In genomic region chr8:11785121-11785520, GRCm38 (mm10) we compare ENCODE assay signal across 20 mouse cellular contexts. TPM values are rescaled to one million over a fixed set of nuclear protein-coding genes. Genes with fewer than 3 reads are reported as not detected.
DNase-seq lines count a peak whose midpoint lies in the region; ATAC-seq and TF ChIP-seq lines count a peak whose summit lies in the region.
"Had no signal": no experiment of that assay in that cellular context is flagged by ENCODE, and none has a peak within 500 bp of the region (broad histone marks: within the 10 kb centered on the region; RNA-seq: fewer than 3 reads in every experiment).

No protein-coding gene starts in this region.

- H3K79me2 ChIP-seq in heart, adult 2 months (replicated peaks; ENCODE audit: control insufficient read depth, insufficient read depth, low read length) = peaks cover 8% of the 10 kb centered on the region

- TF ChIP-seq CTCF in heart, adult 2 months (IDR thresholded peaks at IDR 0.05) = no peak
- no peak for TF ChIP-seq CTCF in kidney, adult 2 months (conservative IDR thresholded peaks at IDR 0.05; ENCODE audit: insufficient read depth, insufficient read length, low read depth, low read length)

- no peak overlapping the region for H3K27ac ChIP-seq in heart, adult 2 months
- no peak overlapping the region; the same call in 1 of the 2 replicates for H3K27ac ChIP-seq in kidney, adult 2 months (ENCODE audit: insufficient read depth, low read depth, low read length)
- H3K27ac ChIP-seq in midbrain, embryonic 13.5 days = no peak overlapping the region
- H3K27ac ChIP-seq: intestine, embryonic 15.5 days; limb, embryonic 10.5 days; liver, embryonic 14.5 days; midbrain, embryonic 12.5 days had no signal

- H3K36me3 ChIP-seq in heart, adult 2 months (ENCODE audit: control insufficient read depth, insufficient read depth, low read length) = peaks cover 3% of the 10 kb centered on the region
- no peaks in the 10 kb centered on the region for H3K36me3 ChIP-seq in kidney, adult 2 months (ENCODE audit: control insufficient read depth, insufficient read depth, low read length)
- H3K36me3 ChIP-seq in midbrain, embryonic 13.5 days = peaks cover 53% of the 10 kb centered on the region

- no peak overlapping the region for H3K4me2 ChIP-seq in midbrain, embryonic 13.5 days (replicated peaks)
- H3K4me2 ChIP-seq: intestine, embryonic 15.5 days; midbrain, embryonic 12.5 days had no signal

- intact Hi-C loops in heart, adult 2 months (cut with DNase I) = no loop called here
- intact Hi-C loops in heart, postnatal 10 days (cut with DNase I) = no loop called here

- no peak for TF ChIP-seq POLR2A in heart, adult 2 months (IDR thresholded peaks at IDR 0.05; ENCODE audit: insufficient read depth, low read depth, low read length)
- no peak for TF ChIP-seq POLR2A in kidney, adult 2 months (IDR thresholded peaks at IDR 0.05; ENCODE audit: low read depth, low read length)

- H3K9ac ChIP-seq in heart, adult 2 months (ENCODE audit: low read depth, low read length) = peak overlapping the region; percentile 32; the same call in 1 of the 2 replicates
- no peak overlapping the region for H3K9ac ChIP-seq in midbrain, embryonic 13.5 days (replicated peaks)
- H3K9ac ChIP-seq: intestine, embryonic 15.5 days; liver, embryonic 14.5 days; midbrain, embryonic 12.5 days had no signal

- no peaks in the 10 kb centered on the region for H3K27me3 ChIP-seq in heart, adult 2 months (ENCODE audit: control insufficient read depth, insufficient read depth, low read length)
- no peaks in the 10 kb centered on the region for H3K27me3 ChIP-seq in kidney, adult 2 months (replicated peaks; ENCODE audit: control insufficient read depth, insufficient read depth, low read length)
- H3K27me3 ChIP-seq in midbrain, embryonic 13.5 days = no peaks in the 10 kb centered on the region
- H3K27me3 ChIP-seq: intestine, embryonic 15.5 days; midbrain, embryonic 12.5 days had no signal

- H3K9me3 ChIP-seq in midbrain, embryonic 13.5 days = no peaks in the 10 kb centered on the region
- H3K9me3 ChIP-seq: intestine, embryonic 15.5 days; limb, embryonic 10.5 days; midbrain, embryonic 12.5 days had no signal

- no peak overlapping the region for H3K4me3 ChIP-seq in heart, adult 2 months
- H3K4me3 ChIP-seq in kidney, adult 2 months (ENCODE audit: insufficient read depth, low read depth, low read length) = no peak overlapping the region
- H3K4me3 ChIP-seq in midbrain, embryonic 13.5 days (replicated peaks) = no peak overlapping the region
- H3K4me3 ChIP-seq: intestine, embryonic 15.5 days; limb, embryonic 10.5 days; midbrain, embryonic 12.5 days had no signal

- 26% methylated on average over 4 of the region's 4 CpGs for WGBS in heart, adult 2 months
- 28% methylated on average over 4 of the region's 4 CpGs for WGBS in kidney, adult 2 months
- WGBS in midbrain, embryonic 13.5 days = 63% methylated on average over 4 of the region's 4 CpGs

- no peak for DNase-seq in heart, adult 2 months
- DNase-seq in heart, postnatal 10 days = no peak
- peak; percentile 78 for DNase-seq in kidney, adult 2 months
- DNase-seq in kidney, postnatal 4 days = no peak
- peak; percentile 75 for DNase-seq in cerebellum, adult 9-10 months
- peak; percentile 66 to 77 for DNase-seq in kidney, postnatal 36 days
- no peak for DNase-seq in natural killer cell, adult 2 months (ENCODE audit: low spot score in 2 of 2)
- DNase-seq: adrenal gland, adult 2 months; lung, postnatal 14 days; right cerebral cortex, postnatal 14 days had no signal

- ATAC-seq in midbrain, embryonic 13.5 days = no peak
- ATAC-seq: intestine, embryonic 15.5 days had no signal

- no peak for TF ChIP-seq EP300 in heart, adult 2 months (IDR thresholded peaks at IDR 0.05; ENCODE audit: insufficient read depth, low read depth, low read length)

- H3K4me1 ChIP-seq in heart, adult 2 months (ENCODE audit: control insufficient read depth, insufficient read depth, low read length) = peaks cover 11% of the 10 kb centered on the region
- peaks cover 6% of the 10 kb centered on the region; the same call in 1 of the 2 replicates for H3K4me1 ChIP-seq in kidney, adult 2 months (ENCODE audit: control insufficient read depth, insufficient read depth, low read length)
- H3K4me1 ChIP-seq in midbrain, embryonic 13.5 days (replicated peaks) = no peaks in the 10 kb centered on the region
- H3K4me1 ChIP-seq: intestine, embryonic 15.5 days; midbrain, embryonic 12.5 days had no signal

RNA-seq across cellular contexts. Expression of gene Tex29, which starts 55.2 kb away (rescaled TPM):
- not detected for total RNA-seq in heart, adult 2 months (2021)
- 0.38 TPM in 1 of 2 replicates, not detected in the other for polyA plus RNA-seq in heart, adult 2 months (2012; rRNA removed)
- not detected for total RNA-seq in heart, postnatal 10 days (2021)
- polyA plus RNA-seq in kidney, adult 2 months (2012; rRNA removed) = 0.15 TPM in 1 of 2 replicates, not detected in the other
- polyA plus RNA-seq in midbrain, embryonic 13.5 days (2015; fragmentation: Nextera tagmentation; extraction: Ambion mirVana) = 0.34 and 0.40 TPM in 2 replicates
- total RNA-seq: adrenal gland, adult 2 months; ES-E14; hematopoietic stem cell, adult 5-6 weeks had no signal
- polyA plus RNA-seq: C2C12; embryonic facial prominence, embryonic 11.5 days; intestine, embryonic 15.5 days; limb, embryonic 10.5 days; liver, embryonic 14.5 days; urinary bladder, adult 2 months had no signal

RNA-seq across cellular contexts. Expression of gene Arhgef7, which starts 57.6 kb away (rescaled TPM):
- 100 to 1,000 TPM; 114 to 117 TPM for total RNA-seq in heart, adult 2 months (2021)
- polyA plus RNA-seq in heart, adult 2 months (2012; rRNA removed) = 59.7 and 68.7 TPM in 2 replicates
- 100 to 1,000 TPM; 174 to 190 TPM for total RNA-seq in heart, postnatal 10 days (2021)
- polyA plus RNA-seq in kidney, adult 2 months (2012; rRNA removed) = 49.3 and 49.6 TPM in 2 replicates
- polyA plus RNA-seq in midbrain, embryonic 13.5 days (2015; fragmentation: Nextera tagmentation; extraction: Ambion mirVana) = 60.8 and 66.3 TPM in 2 replicates

Comparison
In these comparisons a context has a peak if more than half of its experiments do, and no peak if none do; other contexts are left out.
1. DNase-seq: peak in kidney, adult 2 months (single experiment), cerebellum, adult 9-10 months (single experiment) and kidney, postnatal 36 days (2 of 2); none in heart, adult 2 months (0 of 2), heart, postnatal 10 days (0 of 2), kidney, postnatal 4 days (0 of 2) and natural killer cell, adult 2 months (0 of 2).